Mouse (Mus musculus): ENCODE measurements around the gene Rin2.
A peak's percentile ranks its signal among the peaks of the same experiment; 100 is the strongest.
"Not testable (repeated sequence)": the region's sequence is repeated elsewhere in the genome, so short reads cannot be mapped to it uniquely, and the experiment has no call there.

Rin2 gene

DNA sequence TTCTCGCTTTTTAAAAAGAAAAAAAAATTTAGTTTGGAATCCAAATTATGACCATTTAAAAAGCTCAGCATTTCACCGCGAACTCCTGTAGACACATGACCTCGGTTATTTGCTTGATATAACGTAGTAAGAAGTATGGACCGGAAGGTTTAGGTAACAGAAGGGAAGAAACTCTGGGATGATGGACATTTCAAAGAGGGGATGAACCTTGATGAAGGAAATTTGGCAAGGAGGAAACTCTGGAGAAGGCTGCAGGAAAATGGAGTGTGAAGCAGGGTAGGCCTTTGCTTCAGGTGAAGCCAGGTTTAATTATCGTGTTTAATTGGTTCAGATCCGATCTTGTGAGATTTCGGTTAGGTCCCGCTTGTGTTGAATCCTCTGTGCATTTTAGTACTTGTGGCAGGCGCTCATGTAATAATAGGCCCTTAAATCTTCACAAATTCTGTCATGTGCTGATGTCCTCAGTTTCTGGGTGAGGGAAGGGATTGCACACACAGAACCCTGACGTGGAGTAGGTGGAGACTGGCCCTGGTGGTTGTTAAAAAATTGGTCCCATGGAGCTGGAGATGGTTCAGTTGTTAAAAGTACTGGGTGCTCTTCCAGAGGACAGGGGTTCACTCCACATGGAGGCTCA, 229.1 kb downstream of the Rin2 start:
- DNase-seq, result no peak

DNA sequence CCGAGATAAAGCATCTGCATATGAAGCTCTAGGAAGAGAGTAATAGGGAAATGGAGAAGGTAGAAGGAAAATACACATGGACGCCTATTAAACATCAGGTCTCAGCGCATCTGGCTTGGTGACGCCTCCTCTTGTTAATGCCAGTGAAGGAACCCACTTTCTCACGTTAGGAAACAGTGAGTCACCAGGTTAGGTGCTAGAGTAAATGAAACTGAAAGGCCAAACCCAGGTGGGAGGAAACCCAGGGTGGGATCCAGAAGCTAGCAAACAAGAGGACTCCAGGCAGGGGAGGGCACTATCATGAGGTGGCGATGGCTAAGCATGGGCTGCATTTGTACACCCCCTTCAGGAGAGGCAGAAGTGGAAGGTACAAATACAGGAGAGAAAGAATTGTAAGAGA, 230.1 kb downstream of the Rin2 start:
- DNase-seq, result no peak

DNA sequence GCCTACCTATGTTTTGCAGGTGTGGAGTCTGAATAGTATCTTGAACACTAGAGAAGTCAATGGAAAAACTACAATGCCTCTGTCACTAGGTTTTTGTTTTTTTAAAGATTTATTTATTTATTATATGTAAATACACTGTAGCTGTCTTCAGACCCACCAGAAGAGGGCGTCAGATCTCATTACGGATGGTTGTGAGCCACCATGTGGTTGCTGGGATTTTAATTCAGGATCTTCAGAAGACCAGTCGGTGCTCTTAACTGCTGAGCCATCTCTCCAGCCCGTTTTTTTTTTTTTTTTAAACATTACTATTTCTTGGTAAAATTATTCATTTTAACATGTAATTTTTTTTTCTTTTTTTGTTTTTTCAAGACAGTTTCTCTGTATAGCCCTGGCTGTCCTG, 230.9 kb downstream of the Rin2 start:
- not testable (repeated sequence) for DNase-seq

DNA sequence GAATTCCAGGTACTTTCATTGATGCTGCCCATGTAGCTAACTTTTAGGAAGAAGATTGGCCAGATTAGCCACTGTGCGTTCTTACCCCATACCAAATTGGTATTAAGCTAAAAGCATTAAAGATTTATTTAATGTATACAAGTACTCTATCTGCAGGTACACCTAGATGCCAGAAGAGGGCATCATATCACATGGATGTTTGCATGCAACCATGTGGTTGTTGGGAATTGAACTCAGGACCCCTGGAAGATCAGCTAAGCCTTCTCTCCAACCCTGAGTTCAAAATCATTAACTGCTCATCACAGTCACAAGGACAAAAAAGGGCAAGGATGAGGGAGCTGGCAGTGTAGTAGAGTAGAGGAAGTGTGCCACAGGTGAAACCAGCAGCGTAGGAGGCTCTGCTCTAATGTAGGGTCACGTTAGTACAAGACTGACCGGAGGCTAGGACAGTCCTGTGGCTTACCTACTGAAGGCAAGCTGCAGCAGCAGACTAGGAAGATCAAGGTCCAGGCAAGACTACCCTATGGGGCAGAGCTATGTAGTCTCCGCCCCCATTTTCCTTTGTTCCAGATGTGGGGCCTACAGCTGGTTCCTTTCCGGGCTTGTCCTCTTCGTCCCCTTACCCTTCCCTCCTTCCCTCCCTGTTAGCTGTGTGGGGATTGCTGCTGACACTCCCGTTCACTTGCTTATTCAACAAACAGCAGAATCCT, 246.1 kb downstream of the Rin2 start:
- DNase-seq, result no peak

DNA sequence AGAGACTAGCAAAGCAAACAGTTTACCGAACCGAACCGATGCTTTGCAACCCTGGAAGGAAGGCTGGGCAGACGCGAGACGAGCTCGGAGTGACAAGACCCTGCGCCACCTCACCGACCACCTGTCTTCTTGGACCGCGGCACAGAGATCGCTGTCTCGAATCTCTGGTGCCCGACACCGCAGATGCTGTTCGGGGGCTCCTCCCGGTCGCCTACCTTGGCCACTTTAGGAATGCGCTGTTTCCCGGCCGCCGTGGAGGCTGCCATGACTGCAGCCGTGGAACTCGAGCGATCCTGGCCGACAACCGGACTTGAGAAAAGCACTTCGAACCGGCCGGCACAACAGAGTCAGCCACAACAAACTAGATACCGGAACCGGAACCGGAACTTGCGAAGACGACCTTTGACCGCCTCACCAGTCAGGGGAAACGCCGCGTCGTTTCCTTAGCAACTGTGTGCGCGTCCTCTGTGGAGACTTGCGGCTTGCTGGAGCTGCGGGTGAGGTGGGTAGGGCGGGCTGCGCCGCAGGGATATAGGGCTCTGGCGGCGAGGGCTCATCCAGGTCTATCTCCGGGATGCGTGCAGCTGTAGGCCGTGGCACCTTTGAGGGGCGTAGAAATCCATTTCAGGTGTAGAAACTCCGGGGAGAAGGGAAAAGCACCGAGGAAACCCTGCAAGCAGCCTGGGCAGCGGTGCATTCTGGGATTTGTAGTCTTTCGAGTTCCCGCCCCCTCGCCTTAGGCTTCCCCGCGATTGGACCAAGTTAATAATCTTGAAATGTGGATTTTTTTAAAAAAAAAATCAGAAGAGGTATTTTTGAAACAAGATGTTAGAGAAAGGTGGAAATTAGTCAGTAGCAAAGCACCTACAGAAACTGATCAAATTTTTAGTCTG, 259.6 kb downstream of the Rin2 start, which contains the start of the genes Cfap61 and Crnkl1:
Gene Cfap61 (plus strand): TSS at position 446 of the 893 bp plus-strand sequence.
Gene Crnkl1 (minus strand): TSS at position 676 of the 893 bp plus-strand sequence.
- peak; percentile 93 for DNase-seq

DNA sequence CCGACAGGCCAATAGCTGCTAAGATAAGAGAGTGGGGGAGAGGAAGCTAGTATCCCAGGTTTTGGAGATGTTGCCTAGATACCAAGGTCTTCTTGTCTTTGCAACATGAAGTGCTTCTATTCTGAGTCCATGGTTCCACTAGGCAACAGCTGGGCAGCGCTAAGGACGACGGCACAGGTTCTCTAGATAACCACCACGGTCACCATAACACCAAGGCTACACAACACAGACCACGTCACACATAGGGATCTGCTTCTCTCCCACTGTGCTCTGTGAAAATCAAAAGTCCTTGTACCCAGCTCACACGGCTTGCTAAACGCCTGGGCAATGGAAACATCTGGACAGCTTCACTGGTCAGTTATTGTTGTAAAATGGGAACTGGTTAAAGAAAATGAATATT, 262.0 kb downstream of the Rin2 start:
- no peak for DNase-seq
